Mouse (Mus musculus): Measurements from ENCODE around the gene Lonrf2. TPM values are rescaled to one million over a fixed set of nuclear protein-coding genes. Genes with fewer than 3 reads are reported as not detected.
A peak's percentile ranks its signal among the peaks of the same experiment; 100 is the strongest.

Gene Lonrf2
- polyA plus RNA-seq, 1 experiment from 2014 or later: 1.6 TPM

GRCm38 (mm10) chr1:38824926-38825325 is 11.6 kb downstream of the Lonrf2 start:
- Histone ChIP-seq H3K9me3 (no peaks in the 10 kb centered on the region), H3K9ac (no peak overlapping the region), H3K4me1 (no peaks in the 10 kb centered on the region), H3K4me2 (replicated peaks) (no peak overlapping the region), H3K4me3 (no peak overlapping the region), H3K27ac (no peak overlapping the region), H3K27me3 (no peaks in the 10 kb centered on the region), H3K36me3 (no peaks in the 10 kb centered on the region)
- ATAC-seq (ENCODE audit: low FRiP score, low read depth): no peak
- WGBS: 82% methylated on average over 2 of the region's 2 CpGs

- no peaks in the 10 kb centered on the region for H3K27me3 ChIP-seq
- no peak overlapping the region for H3K9ac ChIP-seq
- no peak overlapping the region for H3K27ac ChIP-seq
- H3K36me3 ChIP-seq: no peaks in the 10 kb centered on the region
- H3K4me1 ChIP-seq: no peaks in the 10 kb centered on the region
- H3K9me3 ChIP-seq: no peaks in the 10 kb centered on the region
- H3K4me3 ChIP-seq: no peak overlapping the region
- WGBS: 69% methylated on average over 2 of the region's 2 CpGs
- ATAC-seq (ENCODE audit: low FRiP score, low read depth): no peak
- H3K4me2 ChIP-seq (replicated peaks): no peak overlapping the region
These were observed 12.7 kb downstream of the Lonrf2 start for GRCm38 (mm10) chr1:38823851-38824250.

DNA sequence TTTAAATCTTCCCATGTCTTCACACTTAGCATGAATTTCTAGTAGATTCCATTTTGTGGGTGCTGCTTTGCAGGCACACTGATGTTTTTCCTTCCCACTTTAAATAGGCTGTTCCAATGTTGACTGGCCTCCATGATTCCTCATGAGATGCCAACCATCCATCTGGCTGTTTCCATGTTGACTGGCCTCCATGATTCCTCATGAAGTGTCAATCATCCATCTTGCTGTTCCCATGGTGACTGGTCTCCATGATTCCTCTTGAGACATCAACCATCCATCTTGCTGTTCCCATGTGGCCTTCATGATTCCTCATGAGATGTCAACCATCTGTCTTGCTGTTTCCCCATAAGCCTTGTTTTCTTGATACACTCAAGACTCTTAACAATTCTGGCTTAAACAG is 16.8 kb downstream of the Lonrf2 start:
- Histone ChIP-seq H3K27me3 (no peaks in the 10 kb centered on the region), H3K27ac (no peak overlapping the region), H3K9me3 (no peaks in the 10 kb centered on the region), H3K4me3 (no peak overlapping the region), H3K9ac (no peak overlapping the region), H3K4me1 (peaks cover 22% of the 10 kb centered on the region), H3K36me3 (no peaks in the 10 kb centered on the region), H3K4me2 (replicated peaks) (no peak overlapping the region)
- no peak for ATAC-seq (ENCODE audit: low FRiP score, low read depth)

DNA sequence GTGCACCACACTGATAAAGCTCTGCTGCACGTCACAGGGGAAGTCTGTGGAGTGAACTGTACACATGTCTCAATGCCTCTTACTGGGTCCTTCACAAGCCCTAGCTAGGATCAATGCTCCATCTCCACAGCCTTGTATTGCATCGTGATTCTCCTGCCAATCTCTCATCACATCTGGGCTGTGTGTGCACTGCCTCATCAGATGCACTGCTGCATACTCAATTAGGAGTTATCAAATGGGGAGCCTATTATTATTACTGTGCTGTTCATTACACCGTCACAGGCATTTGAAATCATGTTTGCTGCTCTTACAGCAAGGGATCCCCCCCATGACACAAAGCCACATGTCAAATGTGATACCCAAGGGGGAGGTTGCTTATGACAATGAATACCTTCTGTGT is 18.8 kb downstream of the Lonrf2 start:
- no peak for ATAC-seq (ENCODE audit: low FRiP score, low read depth)
- H3K36me3 ChIP-seq: peaks cover 8% of the 10 kb centered on the region
- WGBS: 79% methylated on average over 3 of the region's 3 CpGs
- H3K4me2 ChIP-seq (replicated peaks): peak overlapping the region; percentile 17; the same call in 1 of the 2 replicates
- no peaks in the 10 kb centered on the region for H3K9me3 ChIP-seq
- H3K4me1 ChIP-seq: peaks cover 22% of the 10 kb centered on the region
- no peak overlapping the region for H3K4me3 ChIP-seq
- H3K9ac ChIP-seq: no peak overlapping the region
- H3K27me3 ChIP-seq: no peaks in the 10 kb centered on the region
- H3K27ac ChIP-seq: peak overlapping the region; percentile 52

DNA sequence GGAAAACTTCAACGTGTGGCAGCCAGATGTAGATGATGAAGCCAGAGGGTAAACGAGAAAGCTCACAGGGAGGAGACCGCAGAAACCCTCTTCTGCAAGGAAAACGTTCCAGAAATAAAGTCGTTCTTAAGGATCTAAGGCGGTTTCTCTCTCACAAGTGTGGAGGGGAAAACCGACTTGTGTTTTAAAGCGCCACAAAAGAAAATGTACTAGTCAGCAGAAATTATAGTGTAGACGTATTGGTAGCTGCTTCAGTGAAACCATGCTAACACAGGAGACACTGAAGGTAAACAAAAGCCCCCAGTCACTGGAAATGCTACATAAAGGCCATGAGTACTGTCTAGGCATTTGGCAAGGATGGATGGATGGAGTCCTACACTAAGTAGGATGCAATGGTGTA is 19.2 kb downstream of the Lonrf2 start:
- peak overlapping the region; percentile 52 for H3K27ac ChIP-seq
- peaks cover 11% of the 10 kb centered on the region for H3K36me3 ChIP-seq
- no peak overlapping the region for H3K9ac ChIP-seq
- H3K4me3 ChIP-seq: no peak overlapping the region
- no peaks in the 10 kb centered on the region for H3K27me3 ChIP-seq
- peak overlapping the region; percentile 17; the same call in 1 of the 2 replicates for H3K4me2 ChIP-seq (replicated peaks)
- no peaks in the 10 kb centered on the region for H3K9me3 ChIP-seq
- 33% methylated on average over 9 of the region's 9 CpGs for WGBS
- H3K4me1 ChIP-seq: peaks cover 22% of the 10 kb centered on the region
- no peak for ATAC-seq (ENCODE audit: low FRiP score, low read depth)

DNA sequence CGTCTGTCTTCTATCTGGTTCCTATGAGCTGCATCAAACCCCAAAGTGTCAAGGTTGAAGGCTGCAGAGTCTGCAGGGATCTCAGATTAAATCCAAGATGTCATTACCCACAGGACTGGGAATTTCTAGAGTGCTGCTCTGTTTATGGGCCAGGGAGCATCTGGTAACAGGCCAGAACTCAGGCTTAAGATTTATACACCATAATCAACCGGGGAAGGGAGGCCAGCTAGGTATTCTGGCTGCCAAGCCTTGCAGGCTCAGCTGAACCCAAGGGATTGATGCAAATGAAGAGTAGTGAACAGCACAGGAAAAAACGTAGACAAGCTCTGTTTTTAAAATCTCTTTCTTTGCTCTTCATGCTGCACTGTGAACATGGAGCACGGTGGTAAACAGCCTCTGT is 20.2 kb downstream of the Lonrf2 start:
- peak; percentile 75; the same call in 1 of the 2 replicates for ATAC-seq (ENCODE audit: low FRiP score, low read depth)
- Histone ChIP-seq H3K27ac (peak overlapping the region; percentile 77), H3K9ac (no peak overlapping the region), H3K4me1 (peaks cover 22% of the 10 kb centered on the region), H3K4me3 (no peak overlapping the region), H3K27me3 (no peaks in the 10 kb centered on the region), H3K9me3 (0 out of 2 replicates have a peak, but pooled peaks cover 3% of the 10 kb centered on the region), H3K4me2 (replicated peaks) (peak overlapping the region; percentile 28), H3K36me3 (peaks cover 19% of the 10 kb centered on the region)
- WGBS: 22% methylated on average over 4 of the region's 4 CpGs

GRCm38 (mm10) chr1:38807121-38807520 is 29.4 kb downstream of the Lonrf2 start:
- peaks cover 22% of the 10 kb centered on the region for H3K36me3 ChIP-seq
- no peak overlapping the region for H3K4me2 ChIP-seq (replicated peaks)
- ATAC-seq (ENCODE audit: low FRiP score, low read depth): no peak
- WGBS: 91% methylated on average over 4 of the region's 4 CpGs
- H3K27ac ChIP-seq: no peak overlapping the region
- no peaks in the 10 kb centered on the region for H3K4me1 ChIP-seq
- H3K4me3 ChIP-seq: no peak overlapping the region
- 0 out of 2 replicates have a peak, but pooled peaks cover 2% of the 10 kb centered on the region for H3K9me3 ChIP-seq
- H3K27me3 ChIP-seq: no peaks in the 10 kb centered on the region
- H3K9ac ChIP-seq: no peak overlapping the region; the same call in 1 of the 2 replicates

- Histone ChIP-seq H3K4me3 (no peak overlapping the region), H3K4me1 (no peaks in the 10 kb centered on the region), H3K27me3 (no peaks in the 10 kb centered on the region), H3K36me3 (peaks cover 27% of the 10 kb centered on the region), H3K27ac (no peak overlapping the region), H3K9ac (no peak overlapping the region), H3K4me2 (replicated peaks) (no peak overlapping the region), H3K9me3 (no peaks in the 10 kb centered on the region)
- ATAC-seq (ENCODE audit: low FRiP score, low read depth): no peak
- 77% methylated on average over 7 of the region's 7 CpGs for WGBS
These were observed 36.1 kb downstream of the Lonrf2 start for GRCm38 (mm10) chr1:38800402-38800801.

GRCm38 (mm10) chr1:38799304-38799703 is 37.2 kb downstream of the Lonrf2 start:
- WGBS: 48% methylated on average over 3 of the region's 3 CpGs
- no peak for ATAC-seq (ENCODE audit: low FRiP score, low read depth)
- Histone ChIP-seq H3K9me3 (no peaks in the 10 kb centered on the region), H3K27ac (no peak overlapping the region), H3K9ac (no peak overlapping the region), H3K4me3 (no peak overlapping the region), H3K4me1 (no peaks in the 10 kb centered on the region), H3K36me3 (peaks cover 27% of the 10 kb centered on the region), H3K27me3 (no peaks in the 10 kb centered on the region), H3K4me2 (replicated peaks) (no peak overlapping the region)

- Histone ChIP-seq H3K9ac (no peak overlapping the region), H3K4me1 (no peaks in the 10 kb centered on the region), H3K4me2 (replicated peaks) (no peak overlapping the region), H3K4me3 (no peak overlapping the region), H3K9me3 (no peaks in the 10 kb centered on the region), H3K27me3 (no peaks in the 10 kb centered on the region), H3K27ac (no peak overlapping the region), H3K36me3 (peaks cover 16% of the 10 kb centered on the region)
- ATAC-seq (ENCODE audit: low FRiP score, low read depth): no peak
- 73% methylated on average over 6 of the region's 6 CpGs for WGBS
These were observed 39.6 kb downstream of the Lonrf2 start for GRCm38 (mm10) chr1:38796936-38797335.

DNA sequence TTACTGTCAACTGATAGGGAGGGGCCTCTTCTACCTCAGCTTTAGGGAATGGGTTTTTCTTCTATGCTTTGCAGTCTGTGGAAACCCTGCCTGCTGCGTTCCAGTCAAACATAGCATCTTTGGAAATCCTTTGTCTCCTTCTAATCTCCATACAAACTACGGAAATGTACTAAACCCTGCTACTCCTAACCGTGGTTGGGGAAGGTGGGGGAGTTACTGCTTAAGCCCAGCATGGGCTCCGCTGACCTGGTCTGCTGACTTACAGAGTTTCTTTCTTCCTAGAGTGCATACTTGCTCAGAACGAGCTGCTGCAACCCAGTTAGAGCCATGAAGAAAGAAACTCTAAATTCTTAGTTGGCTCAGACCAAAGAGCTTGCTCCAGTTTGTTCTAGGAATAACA is 41.0 kb downstream of the Lonrf2 start:
- Histone ChIP-seq H3K4me3 (no peak overlapping the region), H3K9me3 (no peaks in the 10 kb centered on the region), H3K27ac (no peak overlapping the region), H3K4me2 (replicated peaks) (no peak overlapping the region), H3K4me1 (no peaks in the 10 kb centered on the region), H3K27me3 (no peaks in the 10 kb centered on the region), H3K9ac (no peak overlapping the region), H3K36me3 (peaks cover 15% of the 10 kb centered on the region)
- no peak for ATAC-seq (ENCODE audit: low FRiP score, low read depth)
- 69% methylated on average over 5 of the region's 5 CpGs for WGBS

- H3K9me3 ChIP-seq: no peaks in the 10 kb centered on the region
- H3K9ac ChIP-seq: no peak overlapping the region
- H3K4me2 ChIP-seq (replicated peaks): no peak overlapping the region
- H3K27me3 ChIP-seq: no peaks in the 10 kb centered on the region; the same call in 1 of the 2 replicates
- 76% methylated on average over 9 of the region's 9 CpGs for WGBS
- no peak for ATAC-seq (ENCODE audit: low FRiP score, low read depth)
- peaks cover 6% of the 10 kb centered on the region; the same call in 1 of the 2 replicates for H3K4me1 ChIP-seq
- H3K36me3 ChIP-seq: no peaks in the 10 kb centered on the region
- H3K27ac ChIP-seq: no peak overlapping the region
- H3K4me3 ChIP-seq: no peak overlapping the region
These were observed 45.3 kb downstream of the Lonrf2 start for GRCm38 (mm10) chr1:38791016-38791810.

Data from limb, embryonic 13.5 days (tissue).